Mouse (Mus musculus) brain, embryonic 14.5 days (tissue): ENCODE results near the gene Il19.

Source experiments
- CTCF ChIP-seq: fragments of 200-500 bp; IDR thresholded peaks from 2 replicates; pipeline ENCODE4 v1.5.1; 2012; ENCODE audit warnings: inconsistent platforms, mild to moderate bottlenecking, moderate library complexity, borderline replicate concordance; ENCODE audit not compliant: insufficient read depth, insufficient read length; ENCODE audit errors: extremely low read depth
- POLR2A ChIP-seq: fragments of 200-500 bp; IDR thresholded peaks from 2 replicates; pipeline ENCODE4 v1.6.1; 2012; ENCODE audit warnings: mild to moderate bottlenecking, inconsistent platforms, borderline replicate concordance; ENCODE audit not compliant: poor library complexity, insufficient read depth, insufficient read length, severe bottlenecking; ENCODE audit errors: extremely low read depth

- no peak for TF ChIP-seq POLR2A
- TF ChIP-seq CTCF, result no peak
Measured at GRCm38 (mm10) chr1:130911401-130912010, 28.4 kb downstream of the Il19 start, which contains the start of gene Il20.
